Mouse (Mus musculus): Measurements from ENCODE around the gene Gm20696. TPM values are rescaled to one million over a fixed set of nuclear protein-coding genes. Genes with fewer than 3 reads are reported as not detected.

Gene Gm20696
- polyA plus RNA-seq, 2 experiments, result 2.0 to 5.9 TPM

GRCm38 (mm10) chr6:99492937-99493336 lies 173.7 kb downstream of the Gm20696 start:
- no peaks in the 10 kb centered on the region for H3K36me3 ChIP-seq (ENCODE audit: control insufficient read depth, insufficient read depth, low read length)
- DNase-seq (ENCODE audit: low spot score), result no peak
- no peak for ATAC-seq (ENCODE audit: low FRiP score, low read depth)
- no peak overlapping the region for H3K4me2 ChIP-seq (replicated peaks; ENCODE audit: low read depth, low read length, severe bottlenecking)
- H3K9ac ChIP-seq (ENCODE audit: low read depth, low read length, severe bottlenecking), result no peak overlapping the region
- no peak overlapping the region for H3K27ac ChIP-seq (replicated peaks; ENCODE audit: low read depth, low read length)
- WGBS, result 33% methylated on average over 3 of the region's 3 CpGs
- TF ChIP-seq POLR2A (IDR thresholded peaks at IDR 0.05; ENCODE audit: borderline replicate concordance, extremely low read depth, insufficient read depth, insufficient read length), result no peak
- H3K4me1 ChIP-seq (ENCODE audit: control insufficient read depth, insufficient read depth, low read length), result peaks cover 14% of the 10 kb centered on the region
- H3K27me3 ChIP-seq (ENCODE audit: control insufficient read depth, insufficient read depth, low read length), result no peaks in the 10 kb centered on the region
- no peak overlapping the region for H3K4me3 ChIP-seq (replicated peaks; ENCODE audit: low read length)
- H3K9me3 ChIP-seq (ENCODE audit: control insufficient read depth, low read length), result no peaks in the 10 kb centered on the region

GRCm38 (mm10) chr6:99491979-99492544 lies 174.5 kb downstream of the Gm20696 start:
- Histone ChIP-seq H3K4me3 (replicated peaks; ENCODE audit: low read length) (no peak overlapping the region), H3K27ac (replicated peaks; ENCODE audit: low read depth, low read length) (no peak overlapping the region), H3K27me3 (ENCODE audit: control insufficient read depth, insufficient read depth, low read length) (no peaks in the 10 kb centered on the region), H3K9me3 (ENCODE audit: control insufficient read depth, low read length) (no peaks in the 10 kb centered on the region), H3K4me1 (ENCODE audit: control insufficient read depth, insufficient read depth, low read length) (peaks cover 14% of the 10 kb centered on the region), H3K4me2 (replicated peaks; ENCODE audit: low read depth, low read length, severe bottlenecking) (no peak overlapping the region), H3K9ac (ENCODE audit: low read depth, low read length, severe bottlenecking) (no peak overlapping the region), H3K36me3 (ENCODE audit: control insufficient read depth, insufficient read depth, low read length) (no peaks in the 10 kb centered on the region)
- TF ChIP-seq POLR2A (IDR thresholded peaks at IDR 0.05; ENCODE audit: borderline replicate concordance, extremely low read depth, insufficient read depth, insufficient read length), result no peak
- DNase-seq (ENCODE audit: low spot score), result no peak
- 77% methylated on average over 6 of the region's 6 CpGs for WGBS
- ATAC-seq (ENCODE audit: low FRiP score, low read depth), result no peak

GRCm38 (mm10) chr6:99491146-99491545 lies 175.5 kb downstream of the Gm20696 start:
- TF ChIP-seq POLR2A (IDR thresholded peaks at IDR 0.05; ENCODE audit: borderline replicate concordance, extremely low read depth, insufficient read depth, insufficient read length), result no peak
- Histone ChIP-seq H3K27ac (replicated peaks; ENCODE audit: low read depth, low read length) (no peak overlapping the region), H3K4me2 (replicated peaks; ENCODE audit: low read depth, low read length, severe bottlenecking) (no peak overlapping the region), H3K36me3 (ENCODE audit: control insufficient read depth, insufficient read depth, low read length) (no peaks in the 10 kb centered on the region), H3K4me1 (ENCODE audit: control insufficient read depth, insufficient read depth, low read length) (peaks cover 10% of the 10 kb centered on the region; the same call in 1 of the 2 replicates), H3K9ac (ENCODE audit: low read depth, low read length, severe bottlenecking) (no peak overlapping the region), H3K27me3 (ENCODE audit: control insufficient read depth, insufficient read depth, low read length) (no peaks in the 10 kb centered on the region), H3K4me3 (replicated peaks; ENCODE audit: low read length) (no peak overlapping the region), H3K9me3 (ENCODE audit: control insufficient read depth, low read length) (no peaks in the 10 kb centered on the region)
- no peak for ATAC-seq (ENCODE audit: low FRiP score, low read depth)
- WGBS, result 81% methylated on average over 3 of the region's 3 CpGs
- no peak for DNase-seq (ENCODE audit: low spot score)

- Histone ChIP-seq H3K9ac (ENCODE audit: low read depth, low read length, severe bottlenecking) (no peak overlapping the region), H3K27ac (replicated peaks; ENCODE audit: low read depth, low read length) (no peak overlapping the region), H3K36me3 (ENCODE audit: control insufficient read depth, insufficient read depth, low read length) (no peaks in the 10 kb centered on the region), H3K4me3 (replicated peaks; ENCODE audit: low read length) (no peak overlapping the region), H3K4me1 (ENCODE audit: control insufficient read depth, insufficient read depth, low read length) (peaks cover 18% of the 10 kb centered on the region), H3K27me3 (ENCODE audit: control insufficient read depth, insufficient read depth, low read length) (no peaks in the 10 kb centered on the region), H3K4me2 (replicated peaks; ENCODE audit: low read depth, low read length, severe bottlenecking) (no peak overlapping the region), H3K9me3 (ENCODE audit: control insufficient read depth, low read length) (no peaks in the 10 kb centered on the region)
- no peak for DNase-seq (ENCODE audit: low spot score)
- no peak for TF ChIP-seq POLR2A (IDR thresholded peaks at IDR 0.05; ENCODE audit: borderline replicate concordance, extremely low read depth, insufficient read depth, insufficient read length)
- WGBS, result 84% methylated on average over 8 of the region's 8 CpGs
- ATAC-seq (ENCODE audit: low FRiP score, low read depth), result no peak
These were observed 176.5 kb downstream of the Gm20696 start for GRCm38 (mm10) chr6:99489900-99490648.

GRCm38 (mm10) chr6:99489423-99489822 lies 177.2 kb downstream of the Gm20696 start:
- Histone ChIP-seq H3K9ac (ENCODE audit: low read depth, low read length, severe bottlenecking) (no peak overlapping the region), H3K4me1 (ENCODE audit: control insufficient read depth, insufficient read depth, low read length) (peaks cover 24% of the 10 kb centered on the region), H3K36me3 (ENCODE audit: control insufficient read depth, insufficient read depth, low read length) (no peaks in the 10 kb centered on the region), H3K27me3 (ENCODE audit: control insufficient read depth, insufficient read depth, low read length) (no peaks in the 10 kb centered on the region), H3K4me2 (replicated peaks; ENCODE audit: low read depth, low read length, severe bottlenecking) (no peak overlapping the region), H3K4me3 (replicated peaks; ENCODE audit: low read length) (no peak overlapping the region), H3K27ac (replicated peaks; ENCODE audit: low read depth, low read length) (no peak overlapping the region), H3K9me3 (ENCODE audit: control insufficient read depth, low read length) (no peaks in the 10 kb centered on the region)
- no peak for DNase-seq (ENCODE audit: low spot score)
- WGBS, result 32% methylated on average over 10 of the region's 10 CpGs
- no peak for ATAC-seq (ENCODE audit: low FRiP score, low read depth)
- no peak for TF ChIP-seq POLR2A (IDR thresholded peaks at IDR 0.05; ENCODE audit: borderline replicate concordance, extremely low read depth, insufficient read depth, insufficient read length)
